Mouse (Mus musculus): ENCODE data around the gene Sgf29. TPM values are rescaled to one million over a fixed set of nuclear protein-coding genes. Genes with fewer than 3 reads are reported as not detected.

Gene Sgf29
- total RNA-seq (2015) (65.7 and 74.6 TPM in 2 replicates), total RNA-seq (2017) (40.1 and 52.5 TPM in 2 replicates)

- ATAC-seq (replicated peaks; ENCODE audit: poor library complexity), result peak; percentile 85
Measured at GRCm38 (mm10) chr7:126649231-126650051, at the start of gene Sgf29. Gene Sgf29 (plus strand): TSS chr7:126649309.

- peak; percentile 33; the same call in 1 of the 2 replicates for ATAC-seq (replicated peaks; ENCODE audit: poor library complexity)
Measured at GRCm38 (mm10) chr7:126601896-126602295, 47.2 kb upstream of the Sgf29 start.

- peak; percentile 51 for ATAC-seq (replicated peaks; ENCODE audit: poor library complexity)
Measured at GRCm38 (mm10) chr7:126602650-126603049, 46.5 kb upstream of the Sgf29 start.

- ATAC-seq (replicated peaks; ENCODE audit: poor library complexity), result peak; percentile 55
Measured at GRCm38 (mm10) chr7:126606611-126607010, 42.5 kb upstream of the Sgf29 start.

GRCm38 (mm10) chr7:126607064-126607463, 42.0 kb upstream of the Sgf29 start:
- ATAC-seq (replicated peaks; ENCODE audit: poor library complexity), result no peak

DNA sequence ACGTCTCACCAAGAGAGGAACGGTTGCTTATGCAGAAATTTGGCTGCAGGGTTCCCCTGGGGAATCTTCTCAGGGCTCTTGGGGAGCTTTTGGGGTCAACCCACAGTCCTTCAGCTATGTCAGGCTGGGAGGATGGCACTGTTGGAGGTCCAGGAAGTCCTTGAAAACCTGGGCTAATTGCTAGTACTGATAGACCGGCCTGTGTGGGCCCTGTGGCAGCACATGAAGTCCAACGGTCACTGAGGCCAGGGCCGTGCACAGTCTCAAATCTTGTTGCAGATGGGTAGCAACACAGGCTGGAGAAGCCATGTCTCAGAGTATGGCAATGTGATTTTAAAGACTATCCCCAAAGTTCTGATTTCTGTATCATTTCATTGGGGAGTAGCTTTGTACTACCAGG, 41.3 kb upstream of the Sgf29 start:
- no peak for ATAC-seq (replicated peaks; ENCODE audit: poor library complexity)

GRCm38 (mm10) chr7:126612736-126613135, 36.4 kb upstream of the Sgf29 start:
- ATAC-seq (replicated peaks; ENCODE audit: poor library complexity), result no peak

DNA sequence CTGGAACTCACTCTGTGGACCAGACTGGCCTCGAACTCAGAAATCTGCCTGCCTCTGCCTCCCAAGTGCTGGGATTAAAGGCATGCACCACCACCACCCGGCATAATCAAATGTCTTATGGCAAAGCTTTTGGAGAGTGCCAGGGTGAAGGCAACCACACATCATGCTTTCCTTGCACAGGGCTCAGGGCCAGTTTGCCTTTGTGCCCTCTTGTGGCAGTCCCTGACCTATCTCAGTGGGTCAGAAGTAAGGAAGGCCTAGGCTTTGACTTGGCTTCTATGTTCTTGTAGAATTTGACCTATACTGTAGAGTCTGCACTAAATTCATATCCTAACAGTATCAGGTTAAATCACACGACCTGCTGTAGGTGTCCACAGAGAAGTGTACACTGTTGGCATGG, 32.4 kb upstream of the Sgf29 start:
- peak; percentile 45; the same call in 1 of the 2 replicates for ATAC-seq (replicated peaks; ENCODE audit: poor library complexity)

GRCm38 (mm10) chr7:126619559-126620275, 29.4 kb upstream of the Sgf29 start:
- ATAC-seq (replicated peaks; ENCODE audit: poor library complexity), result no peak

- peak; percentile 81 for ATAC-seq (replicated peaks; ENCODE audit: poor library complexity)
Measured at GRCm38 (mm10) chr7:126621452-126622359, 27.4 kb upstream of the Sgf29 start.

DNA sequence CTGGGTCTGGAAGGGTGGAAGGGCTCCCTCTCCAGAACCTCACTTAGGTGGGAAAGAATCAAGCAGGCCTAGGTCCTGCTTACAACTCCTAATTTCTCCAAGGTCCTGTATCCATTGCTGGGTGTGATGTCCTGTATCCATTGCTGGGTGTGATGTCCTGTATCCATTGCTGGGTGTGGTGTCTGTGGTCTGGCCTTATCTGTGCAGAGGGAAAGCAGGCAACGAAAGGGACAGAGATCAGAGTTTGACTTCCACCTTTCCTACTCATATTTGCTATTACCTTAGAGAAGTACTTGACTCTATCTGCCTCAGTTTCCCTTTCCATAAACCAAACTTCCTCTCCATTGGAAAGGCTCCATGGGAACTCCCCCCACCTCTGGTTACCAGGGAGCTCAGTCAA, 25.7 kb upstream of the Sgf29 start:
- peak; percentile 45; the same call in 1 of the 2 replicates for ATAC-seq (replicated peaks; ENCODE audit: poor library complexity)

GRCm38 (mm10) chr7:126624774-126625173, 24.3 kb upstream of the Sgf29 start:
- ATAC-seq (replicated peaks; ENCODE audit: poor library complexity), result no peak

DNA sequence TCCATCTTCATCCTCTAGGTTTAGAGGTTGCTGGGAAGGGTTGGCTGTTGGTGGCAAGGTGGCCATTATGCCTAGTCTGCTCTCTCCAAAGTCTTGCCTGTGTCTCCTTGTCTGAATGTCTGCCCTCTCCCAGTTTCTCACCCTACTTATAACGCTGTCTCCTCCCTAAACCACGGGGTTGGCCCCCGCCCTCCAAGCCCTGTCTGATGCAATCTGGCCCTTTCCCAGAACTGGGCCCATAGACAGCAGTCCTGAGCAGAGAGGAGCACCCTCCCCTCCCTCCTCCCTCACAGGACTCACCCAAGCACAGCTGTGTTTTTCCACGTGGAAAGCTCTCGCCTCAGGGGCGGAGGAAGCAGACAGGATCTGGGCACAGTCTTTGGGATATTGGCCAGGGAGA, 23.7 kb upstream of the Sgf29 start:
- peak; percentile 55 for ATAC-seq (replicated peaks; ENCODE audit: poor library complexity)

DNA sequence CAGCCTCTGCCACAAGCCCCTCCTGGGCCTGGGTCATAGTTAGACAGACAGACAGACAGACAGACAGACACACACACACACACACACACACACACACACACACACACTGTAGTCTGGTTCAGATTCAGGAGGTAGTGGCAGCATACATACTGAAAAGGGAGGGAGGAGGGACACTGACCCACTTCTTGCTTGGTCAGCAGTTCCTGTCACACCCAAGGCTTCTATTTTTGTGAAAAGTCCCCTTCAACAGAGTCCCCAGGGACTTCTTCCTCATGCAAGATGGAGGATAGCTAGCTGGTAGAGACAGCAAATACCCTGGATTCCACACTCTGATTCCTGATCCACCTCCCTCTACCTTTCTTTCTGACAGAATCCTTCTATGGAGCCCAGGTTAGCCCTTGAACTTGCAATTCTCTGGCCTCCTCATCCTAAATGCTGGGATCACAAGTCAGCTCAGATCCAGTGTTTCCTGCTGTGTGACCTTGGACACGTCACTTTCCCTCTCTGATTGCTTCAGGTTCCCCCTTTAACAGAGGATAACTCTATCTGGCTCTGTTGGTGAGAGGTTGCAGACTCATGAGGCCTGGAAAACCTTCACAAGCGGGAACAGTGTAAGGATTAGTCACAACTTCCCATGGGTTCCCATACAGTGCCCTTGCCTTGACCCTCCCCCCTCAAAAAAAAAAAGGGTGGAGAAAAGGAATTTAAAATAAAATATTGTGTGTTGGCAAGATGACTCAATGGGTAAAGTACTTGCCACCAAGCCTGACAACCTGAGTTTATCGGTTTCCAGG, 23.1 kb upstream of the Sgf29 start:
- ATAC-seq (replicated peaks; ENCODE audit: poor library complexity), result no peak

DNA sequence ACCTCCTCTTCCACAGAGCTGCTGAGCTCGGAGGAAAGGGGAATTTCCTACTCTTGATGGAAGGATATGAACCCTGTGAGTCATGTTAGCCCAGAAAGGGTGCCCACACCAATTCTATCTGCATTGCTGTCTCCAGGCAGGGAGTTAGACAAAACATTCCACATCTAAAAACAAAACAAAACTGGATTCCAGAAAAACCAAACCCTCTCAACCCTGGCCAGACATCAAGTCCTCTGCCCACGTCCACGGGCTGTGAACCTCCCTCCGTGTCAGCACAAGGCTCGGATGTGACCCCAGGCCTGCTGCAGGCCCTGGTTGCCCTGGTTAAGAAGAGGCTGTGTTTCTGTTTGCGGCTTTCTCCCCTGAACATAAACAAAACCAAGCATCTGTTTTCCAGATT, 21.0 kb upstream of the Sgf29 start:
- ATAC-seq (replicated peaks; ENCODE audit: poor library complexity), result no peak

- ATAC-seq (replicated peaks; ENCODE audit: poor library complexity), result no peak
Measured at GRCm38 (mm10) chr7:126629915-126630314, 19.2 kb upstream of the Sgf29 start.

GRCm38 (mm10) chr7:126630824-126631518, 18.1 kb upstream of the Sgf29 start, which contains the start of gene Nupr1:
Gene Nupr1 (minus strand): TSS chr7:126630861.
- no peak for ATAC-seq (replicated peaks; ENCODE audit: poor library complexity)

GRCm38 (mm10) chr7:126632478-126632877, 16.6 kb upstream of the Sgf29 start:
- ATAC-seq (replicated peaks; ENCODE audit: poor library complexity), result peak; percentile 61

GRCm38 (mm10) chr7:126635375-126635774, 13.7 kb upstream of the Sgf29 start:
- no peak for ATAC-seq (replicated peaks; ENCODE audit: poor library complexity)
